Mouse (Mus musculus) liver, embryonic 11.5 days (tissue): ENCODE measurements around the gene Sgms2. TPM values are rescaled to one million over a fixed set of nuclear protein-coding genes. Genes with fewer than 3 reads are reported as not detected.

ENCODE experiments used
- ATAC-seq: fragments of 200-750 bp; cut with Nextera tagmentation; replicated peaks from 2 replicates; pipeline ENCODE4 v1.8.0; 2017; ENCODE audit warnings: moderate number of reproducible peaks, mild to moderate bottlenecking, moderate TSS enrichment, moderate library complexity; ENCODE audit not compliant: low FRiP score
- DNase-seq: peaks from one replicate; pipeline ENCODE4 v3.0.0-alpha.2; 2017; ENCODE audit warnings: low spot score
- H3K27ac ChIP-seq: fragments of 300-500 bp; sonication (generic); 2 replicates; pipeline ENCODE4 v1.5.1; 2014; ENCODE audit warnings: mild to moderate bottlenecking, low read depth, low read length, control low read depth
- H3K27me3 ChIP-seq: fragments of 300-500 bp; sonication (generic); replicated peaks from 2 replicates; pipeline ENCODE4 v1.6.1; 2014; ENCODE audit warnings: low read length, mixed read lengths; ENCODE audit not compliant: control insufficient read depth, insufficient read depth
- H3K36me3 ChIP-seq: fragments of 300-500 bp; sonication (generic); 2 replicates; pipeline ENCODE4 v1.6.1; 2014; ENCODE audit warnings: mild to moderate bottlenecking, low read length, moderate library complexity, mixed read lengths; ENCODE audit not compliant: control insufficient read depth, insufficient read depth
- H3K4me1 ChIP-seq: fragments of 300-500 bp; sonication (generic); replicated peaks from 2 replicates; pipeline ENCODE4 v1.6.1; 2014; ENCODE audit warnings: low read length, mixed read lengths; ENCODE audit not compliant: control insufficient read depth, insufficient read depth
- H3K4me2 ChIP-seq: fragments of 300-500 bp; sonication (generic); 2 replicates; pipeline ENCODE4 v1.6.1; 2014; ENCODE audit warnings: mild to moderate bottlenecking, control low read depth, moderate library complexity
- H3K4me3 ChIP-seq: fragments of 300-500 bp; sonication (generic); 2 replicates; pipeline ENCODE4 v1.5.1; 2014; ENCODE audit warnings: low read depth, low read length, control low read depth
- H3K9ac ChIP-seq: fragments of 300-500 bp; sonication (generic); 2 replicates; pipeline ENCODE4 v1.6.1; 2014; ENCODE audit warnings: low read depth, low read length, control low read depth
- H3K9me3 ChIP-seq: fragments of 300-500 bp; sonication (generic); 2 replicates; pipeline ENCODE4 v1.6.1; 2016; ENCODE audit warnings: low read length, inconsistent platforms, mixed read lengths; ENCODE audit not compliant: control insufficient read depth
- WGBS: fragments of 180-500 bp; shearing (Covaris S2); extraction: QIAGEN DNeasy Blood & Tissue Kit; methylation state at CpG from one replicate; pipeline ENCODE4 v1.1.7; 2014; 5-methylcytosine and 5-hydroxymethylcytosine counted together
- polyA plus RNA-seq: library from polyadenylated mRNA; unstranded; fragments of >200 nt; fragmentation: Nextera tagmentation; extraction: Ambion mirVana; gene quantifications from 2 replicates; pipeline ENCODE4 v1.2.1, GENCODE M21; 2014

The Sgms2 gene
- polyA plus RNA-seq, 1 experiment from 2014 or later, result 3.6 TPM

DNA sequence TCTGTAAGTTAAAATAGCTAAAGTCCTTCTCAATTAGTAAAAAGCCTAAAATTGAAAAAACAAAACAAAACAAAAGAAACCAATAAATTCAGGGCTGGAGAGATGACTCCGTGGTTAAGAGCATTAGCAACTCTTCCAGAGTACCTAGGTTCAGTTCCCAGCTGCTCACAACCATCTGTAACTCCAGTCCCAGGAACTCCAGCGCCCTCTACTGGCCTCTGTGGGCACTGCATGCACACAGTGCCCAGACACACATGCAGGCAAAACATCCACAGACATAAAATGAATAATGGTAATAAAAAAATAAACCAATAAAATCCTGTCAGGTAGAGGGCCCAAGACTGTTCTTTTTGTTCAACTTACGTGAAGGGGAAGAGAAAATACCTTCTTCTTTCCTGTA is 10.6 kb downstream of the Sgms2 start:
- no peak for DNase-seq
- Histone ChIP-seq H3K4me3 (no peak overlapping the region), H3K36me3 (no peaks in the 10 kb centered on the region), H3K4me2 (no peak overlapping the region), H3K9ac (no peak overlapping the region), H3K27ac (no peak overlapping the region), H3K4me1 (no peaks in the 10 kb centered on the region), H3K9me3 (no peaks in the 10 kb centered on the region), H3K27me3 (no peaks in the 10 kb centered on the region)
- 52% methylated on average over 3 of the region's 3 CpGs for WGBS
- no peak for ATAC-seq

DNA sequence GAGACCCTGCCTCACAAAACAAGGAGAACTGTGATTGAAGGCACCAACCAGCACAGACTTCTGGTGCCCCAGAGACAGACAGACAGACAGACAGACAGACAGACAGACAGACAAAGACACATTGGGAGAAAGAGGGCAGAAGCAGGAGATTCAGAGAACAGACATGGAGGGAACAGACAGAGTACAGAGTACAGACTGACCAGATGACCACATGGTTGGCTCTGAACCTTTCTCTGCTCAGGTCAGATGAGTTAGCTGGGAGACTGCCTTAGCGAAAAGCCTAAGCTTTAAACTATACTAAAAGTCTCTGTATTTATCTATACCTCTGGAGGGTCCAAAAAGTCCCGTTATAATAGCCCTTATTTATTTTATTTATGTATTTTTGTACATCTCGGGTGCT is 11.8 kb downstream of the Sgms2 start:
- H3K36me3 ChIP-seq, result no peaks in the 10 kb centered on the region
- no peak for ATAC-seq
- no peak overlapping the region for H3K4me2 ChIP-seq
- H3K4me3 ChIP-seq, result no peak overlapping the region
- no peaks in the 10 kb centered on the region for H3K4me1 ChIP-seq
- H3K9ac ChIP-seq, result no peak overlapping the region
- H3K27me3 ChIP-seq, result no peaks in the 10 kb centered on the region
- DNase-seq, result no peak
- no peak overlapping the region for H3K27ac ChIP-seq
- WGBS, result 81% methylated on average over 3 of the region's 3 CpGs
- no peaks in the 10 kb centered on the region for H3K9me3 ChIP-seq

DNA sequence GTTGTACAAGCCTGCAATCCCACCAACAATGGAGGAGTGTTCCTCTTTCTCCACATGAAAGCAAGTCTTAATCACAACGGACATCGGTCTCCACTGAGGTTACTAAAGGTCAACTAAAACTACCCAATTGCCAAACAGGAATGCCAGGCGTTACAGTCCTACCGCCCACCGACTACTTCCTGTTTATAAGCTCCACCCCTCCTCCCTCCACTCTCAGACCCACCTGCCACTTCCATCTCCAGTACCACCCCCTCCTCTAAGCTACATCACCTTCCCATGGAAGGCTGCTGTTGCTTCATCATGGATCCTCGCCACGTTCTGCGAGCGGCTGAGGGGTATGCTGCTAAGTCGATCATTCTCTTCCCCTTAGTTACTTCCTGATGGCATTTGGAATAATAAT is 15.2 kb downstream of the Sgms2 start:
- DNase-seq, result no peak
- H3K27ac ChIP-seq, result no peak overlapping the region
- no peak overlapping the region for H3K4me3 ChIP-seq
- no peak overlapping the region for H3K4me2 ChIP-seq
- H3K9me3 ChIP-seq, result no peaks in the 10 kb centered on the region
- no peaks in the 10 kb centered on the region for H3K4me1 ChIP-seq
- no peak for ATAC-seq
- WGBS, result 86% methylated on average over 10 of the region's 10 CpGs
- H3K27me3 ChIP-seq, result no peaks in the 10 kb centered on the region
- H3K36me3 ChIP-seq, result no peaks in the 10 kb centered on the region
- no peak overlapping the region for H3K9ac ChIP-seq

DNA sequence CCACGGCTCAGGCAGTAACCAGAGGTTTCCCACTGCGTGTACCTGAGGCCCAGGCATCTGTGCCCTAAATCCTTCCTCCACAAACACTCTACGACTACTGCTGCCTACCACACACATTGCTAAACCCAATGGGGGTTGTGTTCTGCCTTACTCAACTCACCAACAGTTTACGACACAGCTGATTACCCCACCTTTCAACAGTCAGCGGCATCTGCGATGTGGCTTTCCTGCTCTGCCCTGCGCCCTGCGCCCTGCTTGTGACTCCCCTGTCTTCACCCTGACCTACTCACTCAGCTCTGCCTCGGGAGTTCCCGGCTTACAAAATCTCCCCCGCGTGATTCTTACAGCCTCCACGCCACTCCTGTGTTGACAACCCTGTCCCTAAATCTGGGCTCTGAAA is 16.7 kb downstream of the Sgms2 start:
- H3K4me2 ChIP-seq, result no peak overlapping the region
- H3K9ac ChIP-seq, result no peak overlapping the region
- H3K4me1 ChIP-seq, result no peaks in the 10 kb centered on the region
- no peak overlapping the region for H3K4me3 ChIP-seq
- H3K9me3 ChIP-seq, result no peaks in the 10 kb centered on the region
- DNase-seq (no peak), ATAC-seq (no peak)
- 60% methylated on average over 13 of the region's 13 CpGs for WGBS
- no peak overlapping the region for H3K27ac ChIP-seq
- H3K27me3 ChIP-seq, result no peaks in the 10 kb centered on the region
- no peaks in the 10 kb centered on the region for H3K36me3 ChIP-seq

DNA sequence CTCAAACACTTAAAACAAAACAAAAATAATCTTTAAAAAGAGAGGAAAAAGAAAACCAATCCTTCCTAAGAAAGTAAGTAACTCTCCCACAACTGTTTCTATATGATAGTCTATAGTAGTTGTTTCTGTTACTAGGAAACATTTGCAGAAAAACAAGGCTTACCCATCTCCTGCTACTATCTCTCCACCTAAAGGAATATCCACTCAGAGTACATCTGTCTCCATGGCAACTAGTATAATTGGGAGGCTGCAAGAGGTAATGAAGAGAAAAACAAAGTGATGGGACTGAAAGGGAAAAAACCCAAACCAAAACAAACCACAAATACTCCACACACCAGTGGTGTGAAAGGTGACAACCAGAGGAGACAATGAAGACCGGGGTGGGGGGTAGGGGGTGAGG is 17.7 kb downstream of the Sgms2 start:
- 43% methylated on average over 1 of the region's 1 CpGs for WGBS
- no peak overlapping the region for H3K4me3 ChIP-seq
- no peak overlapping the region for H3K27ac ChIP-seq
- no peak overlapping the region for H3K4me2 ChIP-seq
- no peak for ATAC-seq
- H3K4me1 ChIP-seq, result no peaks in the 10 kb centered on the region
- no peaks in the 10 kb centered on the region for H3K9me3 ChIP-seq
- H3K36me3 ChIP-seq, result no peaks in the 10 kb centered on the region
- DNase-seq, result no peak
- no peaks in the 10 kb centered on the region for H3K27me3 ChIP-seq
- no peak overlapping the region for H3K9ac ChIP-seq

DNA sequence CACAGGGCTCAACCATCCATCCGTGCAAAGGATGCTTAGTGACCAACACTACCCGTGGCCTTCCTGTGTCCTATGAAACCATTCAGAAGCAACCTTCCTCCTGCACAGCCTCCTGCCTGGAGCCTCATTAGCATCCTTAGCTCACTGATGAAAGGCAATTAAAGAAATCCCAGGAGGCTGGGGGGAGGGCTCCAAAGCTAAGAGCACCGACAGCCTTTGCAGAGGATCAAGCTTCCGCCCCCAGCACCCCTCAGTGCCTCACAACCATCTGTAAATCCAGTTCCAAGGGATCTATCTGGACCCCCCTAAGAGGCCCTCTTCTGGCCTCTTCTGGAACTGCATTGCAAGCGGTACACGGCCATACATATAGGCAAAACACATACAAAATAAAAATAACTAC is 19.4 kb downstream of the Sgms2 start:
- DNase-seq (no peak), ATAC-seq (no peak)
- Histone ChIP-seq H3K9me3 (no peaks in the 10 kb centered on the region), H3K27me3 (no peaks in the 10 kb centered on the region), H3K36me3 (no peaks in the 10 kb centered on the region), H3K4me3 (no peak overlapping the region), H3K4me2 (no peak overlapping the region), H3K27ac (no peak overlapping the region), H3K9ac (no peak overlapping the region), H3K4me1 (no peaks in the 10 kb centered on the region)
- WGBS, result 57% methylated on average over 6 of the region's 6 CpGs

DNA sequence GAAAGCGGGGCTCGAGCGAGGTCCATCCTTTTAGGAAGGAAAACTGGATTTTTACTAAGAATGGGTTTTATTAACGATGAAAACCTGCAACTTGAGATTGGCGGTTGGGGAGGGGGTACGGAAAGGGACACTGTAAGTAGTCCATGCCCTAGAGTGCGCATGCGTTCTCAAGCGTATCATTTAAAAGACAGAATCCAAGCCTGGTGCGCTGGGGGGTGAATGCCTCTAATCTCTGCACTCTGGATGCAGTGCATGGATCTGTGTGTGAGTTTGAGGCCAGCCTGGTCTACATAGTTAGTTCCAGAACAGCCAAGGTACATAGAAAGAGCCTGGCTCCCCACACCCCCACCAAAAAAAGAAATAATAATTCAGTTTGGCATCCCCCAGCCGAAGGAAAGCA is 19.8 kb downstream of the Sgms2 start:
- H3K4me1 ChIP-seq, result no peaks in the 10 kb centered on the region
- no peak overlapping the region for H3K4me2 ChIP-seq
- H3K9ac ChIP-seq, result no peak overlapping the region
- no peaks in the 10 kb centered on the region for H3K36me3 ChIP-seq
- H3K4me3 ChIP-seq, result no peak overlapping the region
- H3K27ac ChIP-seq, result no peak overlapping the region
- no peaks in the 10 kb centered on the region for H3K27me3 ChIP-seq
- no peaks in the 10 kb centered on the region for H3K9me3 ChIP-seq
- ATAC-seq (no peak), DNase-seq (no peak)
- 77% methylated on average over 11 of the region's 11 CpGs for WGBS

DNA sequence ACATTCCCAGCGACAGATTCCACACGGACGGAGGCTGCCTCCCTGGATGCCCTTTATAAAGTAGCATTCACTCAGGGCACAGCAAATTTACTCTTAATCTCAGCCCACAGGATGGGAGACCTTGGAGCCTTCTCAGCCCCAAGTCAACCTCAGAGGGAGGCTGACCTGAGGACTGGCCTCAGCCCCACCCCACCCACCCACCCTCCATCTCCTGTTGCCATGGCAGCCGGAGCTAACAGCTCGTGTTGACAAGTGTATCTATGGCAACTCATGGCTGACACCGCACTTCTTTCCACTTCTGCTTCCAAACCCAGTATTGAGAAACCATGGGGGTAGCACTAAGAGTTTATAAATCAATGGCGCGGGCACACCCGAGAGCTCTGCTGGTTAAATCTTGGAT is 20.4 kb downstream of the Sgms2 start:
- no peak for DNase-seq
- Histone ChIP-seq H3K4me3 (no peak overlapping the region), H3K9ac (no peak overlapping the region), H3K27ac (no peak overlapping the region), H3K27me3 (no peaks in the 10 kb centered on the region), H3K4me1 (no peaks in the 10 kb centered on the region), H3K9me3 (no peaks in the 10 kb centered on the region), H3K4me2 (no peak overlapping the region), H3K36me3 (no peaks in the 10 kb centered on the region)
- 55% methylated on average over 9 of the region's 9 CpGs for WGBS
- ATAC-seq, result no peak

DNA sequence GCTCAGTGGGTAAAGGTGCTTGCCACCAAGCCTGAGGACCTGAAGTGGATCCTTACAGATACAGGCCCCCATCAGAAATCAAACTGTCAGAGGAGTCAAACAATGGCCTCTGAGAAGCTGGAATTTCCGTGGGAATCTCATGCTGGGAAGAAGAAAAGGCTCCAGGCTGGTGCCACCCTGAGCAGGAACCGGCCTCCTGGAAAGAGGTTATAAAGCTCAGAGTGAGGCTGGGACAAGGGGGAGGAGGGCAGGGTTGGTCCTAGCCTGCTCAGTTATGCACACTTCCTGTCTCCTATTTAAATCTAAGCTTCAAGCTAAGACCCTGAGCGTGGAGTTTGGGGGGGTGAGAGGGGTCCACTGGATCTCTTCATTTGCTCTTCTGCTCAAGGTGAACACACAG is 21.6 kb downstream of the Sgms2 start:
- no peak overlapping the region for H3K4me2 ChIP-seq
- WGBS, result 40% methylated on average over 3 of the region's 3 CpGs
- no peaks in the 10 kb centered on the region for H3K4me1 ChIP-seq
- no peaks in the 10 kb centered on the region for H3K36me3 ChIP-seq
- H3K4me3 ChIP-seq, result no peak overlapping the region
- no peak overlapping the region for H3K27ac ChIP-seq
- H3K9me3 ChIP-seq, result no peaks in the 10 kb centered on the region
- H3K27me3 ChIP-seq, result no peaks in the 10 kb centered on the region
- H3K9ac ChIP-seq, result no peak overlapping the region
- DNase-seq, result no peak
- no peak for ATAC-seq
